14 mouse cellular contexts compared by ENCODE assay signal in genomic region chr15:95418641-95419040, GRCm38 (mm10).
"Had no signal": no experiment of that assay in that cellular context is flagged by ENCODE, and none has a peak within 500 bp of the region (broad histone marks: within the 10 kb centered on the region; RNA-seq: fewer than 3 reads in every experiment).

No protein-coding gene starts in this region.

- H3K27ac ChIP-seq: left cerebral cortex, adult 2 months; limb, embryonic 10.5 days; liver, embryonic 13.5 days; lung, embryonic 15.5 days; macrophage; neural tube, embryonic 12.5 days; stomach, postnatal 0 days had no signal

- H3K27me3 ChIP-seq: liver, embryonic 13.5 days; lung, embryonic 15.5 days; megakaryocyte, embryonic 14.5 days; neural tube, embryonic 12.5 days had no signal

- H3K4me1 ChIP-seq: liver, embryonic 13.5 days; lung, embryonic 15.5 days; megakaryocyte, embryonic 14.5 days; neural tube, embryonic 12.5 days had no signal

- H3K4me3 ChIP-seq: left cerebral cortex, adult 2 months; limb, embryonic 10.5 days; liver, embryonic 13.5 days; lung, embryonic 15.5 days; megakaryocyte, embryonic 14.5 days; neural tube, embryonic 12.5 days had no signal

- H3K9me3 ChIP-seq: limb, embryonic 10.5 days; liver, embryonic 13.5 days; lung, embryonic 15.5 days; neural tube, embryonic 12.5 days had no signal

- H3K4me2 ChIP-seq: liver, embryonic 13.5 days; lung, embryonic 15.5 days; neural tube, embryonic 12.5 days had no signal

- H3K9ac ChIP-seq: liver, embryonic 13.5 days; liver, postnatal 0 days; lung, embryonic 15.5 days; neural tube, embryonic 12.5 days had no signal

- H3K36me3 ChIP-seq: limb, embryonic 10.5 days; liver, embryonic 13.5 days; lung, embryonic 15.5 days had no signal

- ATAC-seq: liver, postnatal 0 days had no signal

- DNase-seq: kidney, adult 18-20 months; kidney, postnatal 10 days; kidney, postnatal 4 days; liver, embryonic 13.5 days; liver, postnatal 0 days; lung, postnatal 14 days; thymus, postnatal 4 days had no signal
